Comparison of ENCODE assay signal across 16 mouse cellular contexts in genomic region chr4:131205685-131206084, GRCm38 (mm10).
DNase-seq lines count a peak whose midpoint lies in the region; ATAC-seq and TF ChIP-seq lines count a peak whose summit lies in the region.
"Had no signal": no experiment of that assay in that cellular context is flagged by ENCODE, and none has a peak within 500 bp of the region (broad histone marks: within the 10 kb centered on the region; RNA-seq: fewer than 3 reads in every experiment).

No protein-coding gene starts in this region.

- H3K27ac ChIP-seq in hindbrain, postnatal 0 days, result no peak overlapping the region
- H3K27ac ChIP-seq in hindbrain, embryonic 11.5 days (ENCODE audit: low read depth, low read length), result no peak overlapping the region
- H3K27ac ChIP-seq in stomach, postnatal 0 days (replicated peaks), result no peak overlapping the region
- H3K27ac ChIP-seq: left cerebral cortex, adult 2 months had no signal

- H3K36me3 ChIP-seq in hindbrain, postnatal 0 days (ENCODE audit: insufficient read depth, low read length), result no peaks in the 10 kb centered on the region
- H3K36me3 ChIP-seq in hindbrain, embryonic 11.5 days (ENCODE audit: control insufficient read depth, insufficient read depth, low read length), result no peaks in the 10 kb centered on the region
- no peaks in the 10 kb centered on the region for H3K36me3 ChIP-seq in stomach, postnatal 0 days (ENCODE audit: control insufficient read depth, insufficient read depth, low read length)

- H3K9ac ChIP-seq in hindbrain, postnatal 0 days (replicated peaks; ENCODE audit: low read length), result no peak overlapping the region
- H3K9ac ChIP-seq in hindbrain, embryonic 11.5 days (ENCODE audit: low read depth, low read length), result no peak overlapping the region
- H3K9ac ChIP-seq in stomach, postnatal 0 days (ENCODE audit: low read length), result no peak overlapping the region

- ATAC-seq in hindbrain, postnatal 0 days, result peak; percentile 42
- ATAC-seq in hindbrain, embryonic 11.5 days (ENCODE audit: low FRiP score), result no peak
- ATAC-seq in cerebellum, adult (ENCODE audit: insufficient number of reproducible peaks, low FRiP score, low TSS enrichment), result peak; percentile 86
- no peak for ATAC-seq in stomach, postnatal 0 days (ENCODE audit: low FRiP score, low TSS enrichment)

- peaks cover 6% of the 10 kb centered on the region; the same call in 1 of the 2 replicates for H3K4me1 ChIP-seq in hindbrain, postnatal 0 days (ENCODE audit: insufficient read depth, low read length)
- H3K4me1 ChIP-seq in hindbrain, embryonic 11.5 days (replicated peaks; ENCODE audit: control insufficient read depth, insufficient read depth, low read length), result no peaks in the 10 kb centered on the region
- no peaks in the 10 kb centered on the region for H3K4me1 ChIP-seq in stomach, postnatal 0 days (replicated peaks; ENCODE audit: control insufficient read depth, insufficient read depth)

- H3K4me3 ChIP-seq in hindbrain, postnatal 0 days (ENCODE audit: low read length), result no peak overlapping the region
- no peak overlapping the region for H3K4me3 ChIP-seq in hindbrain, embryonic 11.5 days (ENCODE audit: low read depth, low read length)
- H3K4me3 ChIP-seq in stomach, postnatal 0 days (ENCODE audit: low read depth, low read length), result no peak overlapping the region
- H3K4me3 ChIP-seq: erythroblast, embryonic 14.5 days; left cerebral cortex, adult 2 months had no signal

- intact Hi-C loops in heart, postnatal 14 days (cut with DNase I), result no loop called here

- no peak for TF ChIP-seq CTCF in hindbrain, postnatal 0 days (IDR thresholded peaks at IDR 0.05; ENCODE audit: low read depth)
- no peak for TF ChIP-seq CTCF in stomach, postnatal 0 days (IDR thresholded peaks at IDR 0.05; ENCODE audit: low read depth)

- peak; percentile 52 for DNase-seq in hindbrain, postnatal 0 days (ENCODE audit: low spot score)
- no peak for DNase-seq in hindbrain, embryonic 11.5 days (ENCODE audit: low spot score)
- DNase-seq in A20 (ENCODE audit: low read depth, low spot score), result peak; percentile 15
- peak; percentile 93 to 96 for DNase-seq in cerebellum, postnatal 25 days
- DNase-seq in heart, postnatal 14 days, result no peak
- DNase-seq in stomach, postnatal 0 days (ENCODE audit: low spot score), result no peak
- DNase-seq in spleen, adult 12 weeks (ENCODE audit: low spot score), result no peak
- DNase-seq: gastrocnemius, postnatal 10 days; heart, postnatal 36 days; kidney, adult 2 months; kidney, postnatal 4 days; right cerebral cortex, postnatal 14 days had no signal

- TF ChIP-seq EP300 in stomach, postnatal 0 days (optimal IDR thresholded peaks at IDR 0.05), result no peak

- 40% methylated on average over 4 of the region's 4 CpGs for WGBS in hindbrain, postnatal 0 days
- WGBS in hindbrain, embryonic 11.5 days, result 74% methylated on average over 4 of the region's 4 CpGs
- 28% methylated on average over 4 of the region's 4 CpGs for WGBS in stomach, postnatal 0 days

- no peak overlapping the region for H3K4me2 ChIP-seq in hindbrain, postnatal 0 days (ENCODE audit: low read depth, low read length)
- no peak overlapping the region for H3K4me2 ChIP-seq in hindbrain, embryonic 11.5 days (replicated peaks; ENCODE audit: low read depth, low read length)
- H3K4me2 ChIP-seq in stomach, postnatal 0 days (replicated peaks; ENCODE audit: low read depth), result no peak overlapping the region
- H3K4me2 ChIP-seq: midbrain, embryonic 11.5 days had no signal

- H3K9me3 ChIP-seq in hindbrain, postnatal 0 days (ENCODE audit: low read length), result no peaks in the 10 kb centered on the region
- no peaks in the 10 kb centered on the region; the same call in 1 of the 2 replicates for H3K9me3 ChIP-seq in hindbrain, embryonic 11.5 days (ENCODE audit: control insufficient read depth, low read length)
- no peaks in the 10 kb centered on the region for H3K9me3 ChIP-seq in stomach, postnatal 0 days (ENCODE audit: control insufficient read depth, low read length)

- no peaks in the 10 kb centered on the region for H3K27me3 ChIP-seq in hindbrain, postnatal 0 days (ENCODE audit: insufficient read depth, low read length)
- no peaks in the 10 kb centered on the region for H3K27me3 ChIP-seq in hindbrain, embryonic 11.5 days (ENCODE audit: control insufficient read depth, insufficient read depth, low read length)
- H3K27me3 ChIP-seq in stomach, postnatal 0 days (ENCODE audit: control insufficient read depth, insufficient read depth, low read length), result no peaks in the 10 kb centered on the region

Comparison
In these comparisons a context has a peak if more than half of its experiments do, and no peak if none do; other contexts are left out.
1. ATAC-seq: peak in hindbrain, postnatal 0 days (single experiment) and cerebellum, adult (single experiment); none in hindbrain, embryonic 11.5 days (single experiment) and stomach, postnatal 0 days (single experiment).
2. DNase-seq: peak in hindbrain, postnatal 0 days (single experiment), A20 (single experiment) and cerebellum, postnatal 25 days (2 of 2); none in hindbrain, embryonic 11.5 days (single experiment), heart, postnatal 14 days (0 of 2), stomach, postnatal 0 days (single experiment) and spleen, adult 12 weeks (single experiment).